Mouse (Mus musculus): ENCODE measurements around the gene Ramp2. TPM values are rescaled to one million over a fixed set of nuclear protein-coding genes. Genes with fewer than 3 reads are reported as not detected.

Gene Ramp2
- polyA plus RNA-seq, 1 experiment: 52.7 TPM

GRCm38 (mm10) chr11:101238071-101238647 lies 7.7 kb upstream of the Ramp2 start:
- no peak overlapping the region for H3K4me3 ChIP-seq (replicated peaks; ENCODE audit: insufficient read depth, low read depth, low read length)
- no peak for DNase-seq
- whole genome bisulfite sequencing: 8% methylated on average over 5 of the region's 5 CpGs
- no peaks in the 10 kb centered on the region for H3K4me1 ChIP-seq (ENCODE audit: control insufficient read depth, insufficient read depth, low read length)
- H3K27ac ChIP-seq (ENCODE audit: insufficient read depth, low read length): no peak overlapping the region
- no peaks in the 10 kb centered on the region for H3K27me3 ChIP-seq (ENCODE audit: control insufficient read depth, insufficient read depth, low read length)
- TF ChIP-seq CTCF (IDR thresholded peaks at IDR 0.05; ENCODE audit: borderline replicate concordance, insufficient read depth, low read depth, low read length) (no peak), POLR2A (IDR thresholded peaks at IDR 0.05; ENCODE audit: borderline replicate concordance, insufficient read depth, low read length) (no peak)

GRCm38 (mm10) chr11:101245071-101245470 lies 757 bp upstream of the Ramp2 start:
- Histone ChIP-seq H3K27me3 (ENCODE audit: control insufficient read depth, insufficient read depth, low read length) (no peaks in the 10 kb centered on the region; the same call in 1 of the 2 replicates), H3K27ac (ENCODE audit: insufficient read depth, low read length) (no peak overlapping the region), H3K4me1 (ENCODE audit: control insufficient read depth, insufficient read depth, low read length) (no peaks in the 10 kb centered on the region), H3K4me3 (replicated peaks; ENCODE audit: insufficient read depth, low read depth, low read length) (no peak overlapping the region)
- no peak for DNase-seq
- WGBS: 53% methylated on average over 4 of the region's 4 CpGs
- TF ChIP-seq CTCF (IDR thresholded peaks at IDR 0.05; ENCODE audit: borderline replicate concordance, insufficient read depth, low read depth, low read length): no peak
- TF ChIP-seq POLR2A (IDR thresholded peaks at IDR 0.05; ENCODE audit: borderline replicate concordance, insufficient read depth, low read length): no peak

GRCm38 (mm10) chr11:101246702-101247012 lies 829 bp downstream of the Ramp2 start:
- DNase-seq: no peak
- H3K4me3 ChIP-seq (replicated peaks; ENCODE audit: insufficient read depth, low read depth, low read length): peak overlapping the region; percentile 9
- H3K4me1 ChIP-seq (ENCODE audit: control insufficient read depth, insufficient read depth, low read length): no peaks in the 10 kb centered on the region
- WGBS: 23% methylated on average over 7 of the region's 7 CpGs
- no peak overlapping the region for H3K27ac ChIP-seq (ENCODE audit: insufficient read depth, low read length)
- no peaks in the 10 kb centered on the region; the same call in 1 of the 2 replicates for H3K27me3 ChIP-seq (ENCODE audit: control insufficient read depth, insufficient read depth, low read length)
- TF ChIP-seq POLR2A (IDR thresholded peaks at IDR 0.05; ENCODE audit: borderline replicate concordance, insufficient read depth, low read length): no peak
- no peak for TF ChIP-seq CTCF (IDR thresholded peaks at IDR 0.05; ENCODE audit: borderline replicate concordance, insufficient read depth, low read depth, low read length)

- H3K27ac ChIP-seq (ENCODE audit: insufficient read depth, low read length): no peak overlapping the region
- no peak for TF ChIP-seq CTCF (IDR thresholded peaks at IDR 0.05; ENCODE audit: borderline replicate concordance, insufficient read depth, low read depth, low read length)
- no peaks in the 10 kb centered on the region for H3K4me1 ChIP-seq (ENCODE audit: control insufficient read depth, insufficient read depth, low read length)
- 81% methylated on average over 6 of the region's 6 CpGs for WGBS
- no peaks in the 10 kb centered on the region; the same call in 1 of the 2 replicates for H3K27me3 ChIP-seq (ENCODE audit: control insufficient read depth, insufficient read depth, low read length)
- H3K4me3 ChIP-seq (replicated peaks; ENCODE audit: insufficient read depth, low read depth, low read length): no peak overlapping the region
- no peak for DNase-seq
Observed at GRCm38 (mm10) chr11:101247521-101248030, 1.7 kb downstream of the Ramp2 start.

- no peaks in the 10 kb centered on the region; the same call in 1 of the 2 replicates for H3K27me3 ChIP-seq (ENCODE audit: control insufficient read depth, insufficient read depth, low read length)
- WGBS: 31% methylated on average over 14 of the region's 14 CpGs
- H3K4me3 ChIP-seq (replicated peaks; ENCODE audit: insufficient read depth, low read depth, low read length): no peak overlapping the region
- DNase-seq: peak; percentile 47 to 55
- TF ChIP-seq CTCF (IDR thresholded peaks at IDR 0.05; ENCODE audit: borderline replicate concordance, insufficient read depth, low read depth, low read length) (peak; percentile 61; the same call in 1 of the 2 replicates), POLR2A (IDR thresholded peaks at IDR 0.05; ENCODE audit: borderline replicate concordance, insufficient read depth, low read length) (no peak)
- no peaks in the 10 kb centered on the region for H3K4me1 ChIP-seq (ENCODE audit: control insufficient read depth, insufficient read depth, low read length)
- no peak overlapping the region for H3K27ac ChIP-seq (ENCODE audit: insufficient read depth, low read length)
Observed at GRCm38 (mm10) chr11:101248258-101248994, 2.6 kb downstream of the Ramp2 start.

GRCm38 (mm10) chr11:101251031-101251430 lies 5.2 kb downstream of the Ramp2 start:
- WGBS: 65% methylated on average over 2 of the region's 2 CpGs
- H3K27me3 ChIP-seq (ENCODE audit: control insufficient read depth, insufficient read depth, low read length): no peaks in the 10 kb centered on the region; the same call in 1 of the 2 replicates
- no peaks in the 10 kb centered on the region for H3K4me1 ChIP-seq (ENCODE audit: control insufficient read depth, insufficient read depth, low read length)
- no peak for TF ChIP-seq POLR2A (IDR thresholded peaks at IDR 0.05; ENCODE audit: borderline replicate concordance, insufficient read depth, low read length)
- TF ChIP-seq CTCF (IDR thresholded peaks at IDR 0.05; ENCODE audit: borderline replicate concordance, insufficient read depth, low read depth, low read length): no peak
- no peak overlapping the region for H3K27ac ChIP-seq (ENCODE audit: insufficient read depth, low read length)
- H3K4me3 ChIP-seq (replicated peaks; ENCODE audit: insufficient read depth, low read depth, low read length): no peak overlapping the region
- no peak for DNase-seq

GRCm38 (mm10) chr11:101252941-101253340 lies 7.1 kb downstream of the Ramp2 start:
- Histone ChIP-seq H3K27me3 (ENCODE audit: control insufficient read depth, insufficient read depth, low read length) (no peaks in the 10 kb centered on the region), H3K4me3 (replicated peaks; ENCODE audit: insufficient read depth, low read depth, low read length) (peak overlapping the region; percentile 72), H3K4me1 (ENCODE audit: control insufficient read depth, insufficient read depth, low read length) (no peaks in the 10 kb centered on the region), H3K27ac (ENCODE audit: insufficient read depth, low read length) (no peak overlapping the region)
- TF ChIP-seq CTCF (IDR thresholded peaks at IDR 0.05; ENCODE audit: borderline replicate concordance, insufficient read depth, low read depth, low read length): no peak
- WGBS: 6% methylated on average over 7 of the region's 7 CpGs
- no peak for DNase-seq
